10 mouse cellular contexts compared by ENCODE assay signal in the genomic region with DNA sequence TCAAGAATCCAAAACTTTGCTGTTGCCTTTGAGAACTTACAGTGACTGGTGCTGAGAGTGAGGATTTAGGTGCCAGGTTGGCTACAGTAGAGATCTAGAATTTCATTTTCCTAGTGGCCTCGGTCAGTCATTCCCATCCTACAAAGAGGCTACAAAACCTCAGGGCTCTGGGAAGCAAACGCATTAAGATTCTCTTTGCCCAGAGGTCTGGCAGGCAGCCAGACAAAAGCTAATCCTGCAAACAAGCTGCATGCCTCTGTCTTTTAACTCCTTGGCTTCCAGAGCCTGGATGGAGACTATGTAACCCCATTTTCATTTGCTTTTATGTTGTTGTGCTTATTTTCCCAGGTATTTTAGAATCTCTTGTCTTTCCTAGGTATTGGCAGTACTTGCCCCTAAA. TPM values are rescaled to one million over a fixed set of nuclear protein-coding genes. Genes with fewer than 3 reads are reported as not detected.
DNase-seq lines count a peak whose midpoint lies in the region.
"Had no signal": no experiment of that assay in that cellular context is flagged by ENCODE, and none has a peak within 500 bp of the region (broad histone marks: within the 10 kb centered on the region; RNA-seq: fewer than 3 reads in every experiment).

No protein-coding gene starts in this region.

- peak; percentile 3 for DNase-seq in embryo, embryonic 10.5 days (ENCODE audit: low spot score)
- DNase-seq in embryo, embryonic 9.5 days (ENCODE audit: extremely low spot score): no peak
- DNase-seq in layer of hippocampus, adult 11-12 months (ENCODE audit: low spot score): peak; percentile 7
- no peak for DNase-seq in layer of hippocampus, adult 9-10 months (ENCODE audit: low spot score)
- DNase-seq in NIH3T3 (ENCODE audit: low read depth): peak; percentile 51
- peak; percentile 44 for DNase-seq in lung, postnatal 10 days
- no peak for DNase-seq in spleen, adult 12 weeks (ENCODE audit: low spot score)
- DNase-seq in heart, adult 18-20 months: no peak
- DNase-seq: liver, embryonic 13.5 days had no signal

RNA-seq across cellular contexts. Expression of gene Ocrl, which starts 25.6 kb away (rescaled TPM):
- total RNA-seq in heart, adult 18-20 months (2021): 1 to 10 TPM; 8.1 to 9.2 TPM

RNA-seq across cellular contexts. Expression of gene Smarca1, which starts 45.0 kb away (rescaled TPM):
- total RNA-seq in heart, adult 18-20 months (2021): 1 to 10 TPM; 1.6 to 2.4 TPM
- total RNA-seq: common myeloid progenitor, adult 5-6 weeks had no signal

Comparison
In these comparisons a context has a peak if more than half of its experiments do, and no peak if none do; other contexts are left out.
1. DNase-seq: peak in embryo, embryonic 10.5 days (single experiment), layer of hippocampus, adult 11-12 months (single experiment), NIH3T3 (single experiment) and lung, postnatal 10 days (single experiment); none in embryo, embryonic 9.5 days (single experiment), layer of hippocampus, adult 9-10 months (single experiment), spleen, adult 12 weeks (single experiment) and heart, adult 18-20 months (0 of 2).